ENCODE assay signal across 20 mouse cellular contexts in the genomic region with DNA sequence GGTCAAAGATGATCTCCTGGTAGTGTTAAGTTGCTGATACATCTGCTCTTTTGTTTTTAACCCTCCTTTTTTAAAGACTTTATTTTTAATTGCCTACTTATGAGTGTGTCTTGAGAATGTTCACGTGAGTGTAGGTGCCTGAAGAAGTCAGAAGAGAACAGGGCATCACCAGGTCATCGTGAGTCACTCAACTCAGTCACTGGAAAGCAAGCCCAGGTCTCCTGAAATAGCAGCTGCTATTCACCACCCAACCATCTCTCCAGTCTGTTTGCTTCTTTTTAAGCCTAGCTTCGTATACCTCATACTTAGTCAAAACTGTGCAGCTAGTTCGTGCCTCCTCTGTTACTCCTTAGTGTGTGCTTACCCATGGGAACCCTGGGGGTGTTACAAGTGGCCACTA.
"Had no signal": no experiment of that assay in that cellular context is flagged by ENCODE, and none has a peak within 500 bp of the region (broad histone marks: within the 10 kb centered on the region; RNA-seq: fewer than 3 reads in every experiment).

No protein-coding gene starts in this region.

- H3K27me3 ChIP-seq: heart, embryonic 12.5 days; hindbrain, embryonic 12.5 days; liver, embryonic 12.5 days had no signal

- DNase-seq: gastrocnemius, adult 2 months; gastrocnemius, postnatal 10 days; gastrocnemius, postnatal 25 days; heart, adult 11 months; heart, adult 2 months; heart, postnatal 10 days; heart, postnatal 4 days; kidney, adult 11 months; kidney, adult 2 months; kidney, adult 9 months; kidney, postnatal 14 days; kidney, postnatal 36 days; layer of hippocampus, adult 9-11 months; layer of hippocampus, postnatal 36 days; left cerebral cortex, postnatal 4 days had no signal

- ATAC-seq: hindbrain, embryonic 16.5 days; intestine, embryonic 16.5 days; liver, embryonic 12.5 days had no signal
